ENCODE assay signal across 23 mouse cellular contexts in genomic region chr6:86104719-86105118, GRCm38 (mm10).
"Had no signal": no experiment of that assay in that cellular context is flagged by ENCODE, and none has a peak within 500 bp of the region (broad histone marks: within the 10 kb centered on the region; RNA-seq: fewer than 3 reads in every experiment).

No protein-coding gene starts in this region.

- H3K4me3 ChIP-seq: intestine, embryonic 15.5 days; kidney, embryonic 15.5 days; limb, embryonic 12.5 days; limb, embryonic 15.5 days; megakaryocyte, embryonic 14.5 days; midbrain, embryonic 10.5 days; midbrain, embryonic 13.5 days; myocyte; neural tube, embryonic 13.5 days; stomach, embryonic 15.5 days had no signal

- H3K4me1 ChIP-seq: intestine, embryonic 15.5 days; kidney, embryonic 15.5 days; limb, embryonic 12.5 days; limb, embryonic 15.5 days; stomach, embryonic 15.5 days had no signal

- H3K27me3 ChIP-seq: intestine, embryonic 15.5 days; kidney, embryonic 15.5 days; limb, embryonic 12.5 days; midbrain, embryonic 13.5 days; neural tube, embryonic 13.5 days; stomach, embryonic 15.5 days had no signal

- H3K9me3 ChIP-seq: intestine, embryonic 15.5 days; kidney, embryonic 15.5 days; limb, embryonic 12.5 days; limb, embryonic 15.5 days; megakaryocyte, embryonic 14.5 days; midbrain, embryonic 10.5 days; midbrain, embryonic 13.5 days; neural tube, embryonic 13.5 days; stomach, embryonic 15.5 days had no signal

- DNase-seq: kidney, adult 11 months; kidney, adult 8-10 months; kidney, postnatal 10 days; kidney, postnatal 36 days; layer of hippocampus, adult 9-11 months; lung, embryonic 14.5 days; lung, postnatal 10 days; lung, postnatal 36 days; retina, postnatal 1 day; right cerebral cortex, postnatal 25 days; spleen, adult 18-20 months; thymus, postnatal 25 days had no signal

- H3K4me2 ChIP-seq: intestine, embryonic 15.5 days; kidney, embryonic 15.5 days; limb, embryonic 12.5 days; limb, embryonic 15.5 days; lung, embryonic 14.5 days; midbrain, embryonic 13.5 days; neural tube, embryonic 13.5 days; stomach, embryonic 15.5 days had no signal

- H3K9ac ChIP-seq: intestine, embryonic 15.5 days; kidney, embryonic 15.5 days; limb, embryonic 12.5 days; limb, embryonic 15.5 days; lung, embryonic 14.5 days; midbrain, embryonic 13.5 days; neural tube, embryonic 13.5 days; stomach, embryonic 15.5 days had no signal

- H3K27ac ChIP-seq: intestine, embryonic 15.5 days; kidney, embryonic 15.5 days; limb, embryonic 12.5 days; limb, embryonic 15.5 days; midbrain, embryonic 10.5 days; midbrain, embryonic 13.5 days; neural tube, embryonic 13.5 days; stomach, embryonic 15.5 days had no signal

- H3K36me3 ChIP-seq: intestine, embryonic 15.5 days; kidney, embryonic 15.5 days; limb, embryonic 12.5 days; limb, embryonic 15.5 days; stomach, embryonic 15.5 days had no signal

- ATAC-seq: intestine, embryonic 15.5 days; midbrain, embryonic 13.5 days; midbrain, embryonic 16.5 days had no signal
